Mouse (Mus musculus) olfactory bulb, adult 2 months (tissue): Measurements from ENCODE around the gene Stk11.

ENCODE experiments used
- CTCF ChIP-seq: fragments of 200-500 bp; IDR thresholded peaks from 2 replicates; pipeline ENCODE4 v1.5.1; 2012; ENCODE audit warnings: low read depth, mild to moderate bottlenecking, low read length, moderate library complexity; ENCODE audit not compliant: insufficient read depth
- POLR2A ChIP-seq: fragments of 200-500 bp; IDR thresholded peaks from 2 replicates; pipeline ENCODE4 v1.6.1; 2012; ENCODE audit warnings: mild to moderate bottlenecking, low read depth, low read length, moderate library complexity; ENCODE audit not compliant: insufficient read depth

- TF ChIP-seq POLR2A, result no peak; the same call in 1 of the 2 replicates
- no peak for TF ChIP-seq CTCF
Measured at GRCm38 (mm10) chr10:80168038-80168661, 52.5 kb downstream of the Stk11 start.
